Mouse (Mus musculus) layer of hippocampus, postnatal 36 days (tissue): ENCODE measurements around the gene Lrrc41. TPM values are rescaled to one million over a fixed set of nuclear protein-coding genes. Genes with fewer than 3 reads are reported as not detected.

Source experiments
- DNase-seq, 2 experiments: peaks; one replicate each; pipeline ENCODE4 v3.0.0; 2022
- total RNA-seq, 2 experiments: library from RNA; stranded (reverse); gene quantifications; 2 replicates each; pipeline ENCODE4 v1.2.3; 2021

The Lrrc41 gene
- total RNA-seq, 2 experiments from 2014 or later: 40.1 to 42.5 TPM

DNA sequence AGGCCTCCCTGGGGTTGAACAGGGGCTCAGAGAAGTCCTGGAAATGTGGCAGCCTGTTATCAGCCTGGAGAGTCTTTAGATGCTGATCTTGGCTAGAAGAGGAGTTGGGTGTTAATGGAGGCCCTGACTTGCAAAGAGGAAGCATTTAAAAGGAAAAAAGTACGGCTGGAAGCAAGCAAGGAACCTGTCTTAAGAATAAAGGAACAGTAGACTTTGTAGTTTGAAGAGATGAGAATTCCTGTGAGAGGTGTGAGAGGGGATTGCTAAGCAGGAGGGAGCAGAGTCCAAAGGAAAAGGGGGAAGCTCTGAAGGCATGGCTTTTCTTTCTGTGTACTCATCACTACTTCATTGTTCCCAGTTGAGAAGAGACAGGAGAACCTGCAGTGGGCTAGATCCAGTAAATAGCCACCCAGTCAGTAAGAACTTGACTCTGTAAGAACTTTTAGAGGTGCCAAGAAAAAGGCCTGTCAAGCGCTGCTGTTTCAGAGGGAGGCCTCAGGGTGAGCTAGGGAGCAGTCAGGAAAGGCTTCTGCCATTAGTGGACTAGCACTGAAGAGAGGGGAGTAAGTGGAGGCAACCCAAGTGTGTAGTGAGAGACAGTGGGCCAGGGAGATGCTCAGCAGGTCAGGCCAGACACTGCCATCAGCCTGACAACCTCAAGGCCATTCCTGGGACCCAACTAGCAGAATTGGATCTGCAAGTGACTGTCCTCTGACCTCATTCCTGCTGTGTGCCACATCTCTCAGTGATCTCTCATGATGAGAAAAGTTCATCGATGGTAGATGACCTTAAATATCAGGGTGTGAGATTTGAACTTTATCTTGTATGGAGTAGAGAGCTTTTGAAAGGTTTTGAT lies 2.4 kb downstream of the Lrrc41 start:
- DNase-seq: no peak

DNA sequence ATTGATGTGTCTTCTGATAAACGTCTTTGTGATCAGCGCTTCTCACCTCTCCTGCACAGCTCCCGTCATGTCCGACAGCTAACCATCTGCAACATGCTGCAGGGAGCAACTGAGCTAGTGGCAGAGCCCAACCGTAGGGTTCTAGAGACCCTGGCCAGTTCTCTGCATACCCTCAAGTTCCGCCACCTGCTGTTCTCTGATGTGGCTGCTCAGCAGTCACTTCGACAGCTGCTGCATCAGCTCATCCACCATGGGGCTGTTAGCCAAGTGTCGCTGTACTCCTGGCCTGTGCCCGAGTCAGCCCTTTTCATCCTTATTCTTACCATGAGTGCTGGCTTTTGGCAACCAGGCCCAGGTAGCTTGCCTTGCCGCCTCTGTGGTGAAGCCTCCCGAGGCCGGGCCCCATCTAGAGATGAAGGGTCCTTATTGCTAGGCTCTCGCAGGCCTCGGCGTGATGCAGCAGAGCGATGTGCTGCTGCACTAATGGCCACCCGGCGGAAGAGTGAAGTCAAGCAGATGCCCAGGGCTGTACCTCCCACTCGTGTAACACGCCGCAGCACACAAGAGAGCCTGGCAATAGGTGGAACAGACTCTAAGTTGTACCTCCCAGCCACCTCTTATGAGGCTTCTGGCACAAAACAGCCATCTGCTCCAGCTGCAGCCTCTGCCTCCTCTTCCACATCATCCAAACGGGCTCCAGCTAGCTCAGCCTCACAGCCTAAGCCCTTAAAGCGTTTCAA lies 13.6 kb downstream of the Lrrc41 start:
- DNase-seq: no peak

DNA sequence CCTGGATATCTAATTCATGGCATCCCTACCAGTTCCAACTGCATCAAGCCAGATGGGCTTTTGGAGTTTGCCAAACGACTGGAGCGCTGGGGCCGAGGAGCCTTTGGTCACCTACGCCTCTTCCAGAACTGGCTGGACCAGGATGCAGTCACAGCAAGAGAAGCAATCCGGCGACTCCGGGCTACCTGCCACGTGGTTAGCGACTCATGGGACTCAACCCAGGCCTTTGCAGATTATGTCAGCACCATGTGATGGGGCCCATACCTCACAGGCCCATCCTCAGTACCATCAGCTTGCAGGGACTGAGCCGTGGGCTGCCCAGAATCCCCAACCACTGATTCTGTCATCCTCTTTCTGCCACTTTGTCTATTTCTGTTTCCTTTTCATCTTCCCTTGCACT lies 21.2 kb downstream of the Lrrc41 start:
- no peak for DNase-seq

DNA sequence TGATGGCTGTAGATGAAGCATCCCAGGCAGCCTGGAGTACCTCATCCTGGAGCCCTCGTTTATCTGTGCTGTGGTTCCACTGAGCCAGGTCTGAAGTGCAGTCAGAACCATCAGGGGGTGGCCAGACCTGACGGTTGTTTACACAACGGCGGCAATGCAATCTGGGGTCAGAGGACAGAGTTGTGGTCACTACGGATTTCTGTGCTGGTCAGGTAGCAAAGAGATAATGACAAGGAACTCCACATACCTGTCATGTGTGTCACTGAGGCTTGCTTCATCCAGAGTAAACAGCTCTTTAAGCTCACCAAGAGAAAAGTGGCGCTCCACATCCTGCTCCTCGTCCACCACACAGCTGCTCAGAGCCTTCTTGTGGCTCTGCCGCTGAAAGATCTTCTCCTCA lies 22.1 kb downstream of the Lrrc41 start:
- DNase-seq: no peak

DNA sequence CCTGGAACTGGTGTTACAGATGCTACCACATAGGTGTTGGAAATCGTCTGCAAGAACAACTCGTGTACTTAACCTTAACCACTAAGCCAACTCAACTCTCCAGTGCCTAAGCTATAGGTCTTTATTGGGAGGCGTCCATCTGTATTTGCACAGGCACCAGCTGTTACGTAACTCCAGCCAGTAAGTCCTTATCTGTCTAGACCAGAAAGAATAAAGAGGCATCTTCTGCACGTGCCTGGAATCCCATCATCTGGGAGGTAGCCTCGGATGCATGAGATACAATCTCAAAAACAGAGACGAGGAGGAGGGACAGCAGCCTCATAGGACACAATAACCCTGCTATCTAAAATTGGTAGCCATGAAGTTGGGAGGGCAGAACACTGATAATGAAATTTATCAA lies 25.9 kb downstream of the Lrrc41 start:
- no peak for DNase-seq

DNA sequence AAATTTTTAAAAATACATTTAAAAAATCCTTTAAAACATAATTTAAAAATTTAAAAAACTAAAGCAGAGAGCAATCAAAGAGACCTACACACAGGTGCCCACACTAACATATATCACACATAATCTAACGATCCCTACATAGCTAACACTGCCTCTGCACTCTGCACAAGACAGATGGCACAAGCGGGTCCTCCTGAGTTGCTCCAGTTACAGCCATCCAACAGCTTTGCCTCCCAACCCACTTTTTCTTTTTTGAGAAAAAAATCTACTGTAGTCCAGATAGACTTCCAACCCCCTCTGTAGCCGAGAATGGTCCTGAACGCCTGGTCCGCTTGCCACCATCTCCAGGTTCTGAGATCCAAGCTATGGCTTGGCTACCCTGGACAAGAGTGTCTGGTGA lies 30.2 kb downstream of the Lrrc41 start:
- no peak for DNase-seq

DNA sequence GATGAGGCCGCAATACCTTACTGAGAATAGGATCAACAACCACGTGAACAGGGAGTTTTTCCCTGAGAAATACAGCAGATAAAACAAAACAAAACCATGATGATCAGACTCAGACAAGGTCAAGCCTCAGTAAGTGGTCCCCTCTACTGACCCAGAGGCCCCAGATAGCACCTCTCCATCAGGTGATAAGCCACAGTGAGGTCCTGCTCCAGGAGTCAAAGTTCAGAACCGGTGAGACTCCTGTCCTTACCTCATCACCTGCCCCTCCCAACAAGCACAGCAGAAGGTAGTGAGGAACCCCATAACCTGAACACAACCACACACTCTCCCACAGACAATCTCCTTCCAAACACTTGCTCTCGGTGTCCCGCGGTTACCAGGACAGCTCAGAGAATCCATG lies 35.6 kb downstream of the Lrrc41 start:
- no peak for DNase-seq

DNA sequence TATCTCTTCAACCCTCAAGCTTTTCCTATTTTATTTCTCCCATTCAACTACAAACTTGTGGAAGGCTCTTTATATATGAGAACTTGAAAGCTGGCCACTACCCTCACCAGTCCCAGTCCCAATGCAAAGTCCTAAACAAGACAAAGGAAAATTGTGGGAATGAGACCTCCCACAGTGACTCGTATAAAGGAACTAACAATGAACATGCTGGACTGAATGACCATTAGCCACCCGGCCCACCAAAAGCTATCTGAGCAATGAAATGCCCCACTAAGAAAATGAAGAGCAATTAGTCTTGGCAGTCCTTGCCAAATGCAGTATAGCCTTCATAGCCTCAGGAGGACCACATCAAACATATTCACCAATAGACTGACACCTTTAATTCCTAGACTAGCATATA lies 36.4 kb downstream of the Lrrc41 start:
- DNase-seq: no peak

DNA sequence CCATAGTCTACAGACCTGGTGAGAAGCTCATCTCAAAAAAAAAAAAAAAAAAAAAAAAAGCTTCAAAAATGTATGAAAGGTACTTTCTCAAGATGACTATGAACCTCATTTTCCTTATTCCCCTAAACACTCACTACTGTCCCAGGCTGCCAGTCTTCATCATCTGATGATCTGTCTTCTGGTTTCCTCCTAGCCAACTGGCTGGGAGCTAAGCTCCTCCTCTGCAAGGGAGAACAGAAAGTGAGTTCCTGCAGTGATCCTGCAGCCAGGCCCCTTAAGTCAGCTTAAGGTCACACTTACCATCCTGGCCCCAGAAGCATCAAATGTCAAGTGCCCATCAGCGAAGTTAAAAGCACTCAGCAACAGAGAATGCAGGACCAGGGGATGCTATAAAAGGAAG lies 47.7 kb downstream of the Lrrc41 start:
- DNase-seq: no peak

DNA sequence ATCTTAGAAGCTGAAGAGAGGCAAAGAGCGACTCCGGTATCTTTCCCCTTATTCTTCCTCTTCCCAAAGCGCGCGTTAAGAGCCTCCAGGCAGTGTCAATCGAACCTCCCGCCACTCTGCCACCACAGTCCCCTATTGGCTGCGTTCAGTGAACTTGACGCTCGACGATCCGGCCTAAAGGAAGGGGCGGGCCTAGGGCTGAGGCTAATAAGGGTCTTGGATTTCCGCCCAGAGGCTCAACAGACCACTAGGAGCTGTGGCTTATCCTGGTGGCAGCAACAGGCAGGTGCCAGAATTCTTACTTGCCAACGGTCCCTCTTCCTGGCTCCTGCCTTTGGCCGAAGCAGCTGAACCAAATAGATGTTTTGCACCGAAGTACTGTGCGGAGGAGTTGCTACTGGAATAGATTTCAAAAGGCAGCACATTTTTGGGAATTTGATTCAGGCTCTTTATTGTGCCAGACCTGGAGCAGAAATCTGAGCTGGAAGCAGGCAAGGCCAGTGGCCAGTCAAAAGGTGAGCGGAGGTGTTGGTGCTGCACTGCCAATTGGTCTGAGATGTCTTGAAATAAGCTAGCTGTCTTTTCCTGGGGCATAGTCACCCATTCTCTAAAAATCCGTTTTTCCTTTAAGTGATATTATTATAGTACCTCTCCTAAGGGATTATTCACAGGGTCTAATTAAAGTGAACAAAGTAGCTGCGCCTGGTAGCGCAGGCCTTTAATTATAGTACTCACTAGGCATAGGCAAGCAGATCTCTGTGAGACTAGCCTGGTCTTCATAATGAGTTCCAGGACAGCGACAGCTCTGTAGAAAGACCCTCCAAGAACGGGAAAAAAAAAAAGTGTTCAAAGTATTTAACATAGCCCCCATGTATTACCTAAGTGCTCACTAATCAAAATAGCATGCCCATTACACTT lies 48.8 kb downstream of the Lrrc41 start, which contains the start of the genes Rad54l and Pomgnt1:
Rad54l (minus strand) TSS at position 89 of the 918 bp plus-strand sequence.
Pomgnt1 (plus strand) TSS at position 239 of the 918 bp plus-strand sequence.
- DNase-seq: peak; percentile 75 to 78

DNA sequence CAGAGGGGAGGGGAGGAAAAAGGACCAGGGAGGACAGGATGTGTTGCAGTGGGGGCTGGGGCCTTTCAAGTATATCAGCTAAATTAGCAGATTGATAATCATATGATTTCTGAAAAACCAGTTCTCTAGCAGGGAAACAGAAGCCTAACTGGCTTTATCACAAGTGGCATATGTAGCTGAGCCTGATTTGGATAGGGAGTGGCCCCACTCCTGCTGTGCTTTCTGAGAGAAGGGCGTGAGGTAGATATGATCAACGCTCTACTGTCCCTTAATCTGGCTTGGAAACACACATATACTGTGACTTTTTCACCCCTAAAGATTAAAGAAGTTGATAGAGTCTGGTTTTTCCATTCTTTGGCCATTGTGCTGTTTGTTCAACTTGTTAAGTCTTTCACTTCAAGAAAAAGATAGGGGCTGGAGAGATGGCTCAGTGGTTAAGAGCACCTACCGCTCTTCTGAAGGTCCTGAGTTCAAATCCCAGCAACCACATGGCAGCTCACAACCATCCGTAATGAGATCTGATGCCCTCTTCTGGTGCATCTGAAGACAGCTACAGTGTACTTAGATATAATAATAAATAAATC lies 50.8 kb downstream of the Lrrc41 start:
- DNase-seq: no peak

DNA sequence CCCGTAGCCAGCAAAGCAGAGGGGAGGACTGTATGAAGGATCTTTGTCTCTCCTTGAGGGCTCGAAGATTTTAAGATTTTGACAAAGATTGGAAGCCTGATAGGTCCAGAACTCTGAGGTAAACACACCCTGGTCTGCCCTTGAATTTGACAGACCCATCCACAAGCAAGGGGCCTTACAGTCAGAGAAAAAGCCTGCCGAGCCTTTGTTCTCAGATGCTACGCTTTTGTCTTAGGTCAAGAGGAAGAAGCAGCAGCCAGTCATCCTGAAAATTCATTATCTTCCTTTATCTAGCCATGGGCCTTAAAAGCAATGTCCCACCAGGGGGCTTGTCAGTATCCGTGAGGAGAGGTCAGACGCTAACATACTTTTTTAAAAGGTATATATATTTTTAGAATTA lies 52.9 kb downstream of the Lrrc41 start:
- DNase-seq: no peak

DNA sequence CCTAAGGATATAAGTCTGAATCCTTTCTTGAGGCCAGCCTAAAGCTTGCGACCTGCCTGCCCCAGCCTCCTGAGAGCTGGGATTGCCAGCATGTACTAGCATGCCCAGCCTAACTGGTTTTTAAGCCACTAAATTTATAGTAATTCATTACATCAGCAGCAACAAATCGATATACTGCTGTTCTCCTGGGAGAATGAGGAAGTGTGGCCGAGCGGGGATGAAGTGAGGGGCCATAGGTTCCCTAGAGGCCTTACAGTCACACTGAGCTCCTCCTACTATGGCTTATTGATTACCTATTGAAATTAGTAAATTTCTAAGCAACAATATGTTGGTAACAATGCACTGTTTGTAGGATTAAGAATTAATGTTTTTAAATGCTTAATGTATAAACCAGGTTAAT lies 58.1 kb downstream of the Lrrc41 start:
- no peak for DNase-seq

DNA sequence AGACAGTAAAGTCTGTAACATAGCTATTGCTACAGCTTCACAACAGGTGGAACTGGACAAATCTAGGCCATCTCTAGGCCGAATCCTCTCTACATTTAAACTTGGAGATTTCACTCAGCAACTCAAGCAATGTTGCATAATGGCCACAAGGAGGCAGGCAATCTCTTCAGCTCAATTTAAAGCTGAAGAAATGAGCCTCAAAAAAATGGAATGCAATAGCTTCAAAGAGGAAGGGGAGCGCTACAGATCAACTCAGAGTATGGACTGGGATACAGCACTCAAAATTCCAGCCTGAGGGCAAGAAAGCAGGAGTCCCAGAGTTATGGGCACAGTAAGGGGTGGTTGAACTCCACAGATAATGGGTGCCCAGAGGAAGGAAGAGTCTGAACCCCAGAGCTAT lies 59.9 kb downstream of the Lrrc41 start:
- no peak for DNase-seq

DNA sequence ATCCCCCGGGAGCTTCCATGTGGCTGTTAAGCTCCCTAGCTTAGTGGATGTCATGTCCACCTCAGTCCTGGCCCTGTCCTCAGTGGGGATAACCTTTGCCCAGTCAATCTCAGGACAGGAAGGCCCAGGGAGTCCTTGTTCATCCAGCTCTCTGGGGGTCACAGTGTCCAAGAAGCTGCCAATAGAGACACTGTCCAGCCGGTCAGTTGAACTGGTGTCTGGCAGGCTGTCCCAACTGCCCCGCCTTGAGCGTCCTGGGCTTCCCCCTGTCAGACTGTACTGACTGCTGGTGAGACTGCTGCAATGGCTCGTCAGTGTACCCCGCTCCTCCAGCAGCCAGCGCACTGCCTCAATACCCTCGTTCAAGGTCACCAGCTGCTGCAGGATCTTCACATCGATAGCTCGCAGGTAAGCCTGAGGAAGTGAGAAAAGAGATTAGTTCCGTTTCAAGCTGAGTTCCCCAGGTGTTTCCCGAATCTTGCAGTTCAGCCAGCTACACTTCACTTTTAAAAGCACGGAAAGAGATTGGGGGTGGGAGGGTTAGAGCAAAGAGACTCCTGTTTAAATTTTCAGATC lies 62.4 kb downstream of the Lrrc41 start:
- no peak for DNase-seq

DNA sequence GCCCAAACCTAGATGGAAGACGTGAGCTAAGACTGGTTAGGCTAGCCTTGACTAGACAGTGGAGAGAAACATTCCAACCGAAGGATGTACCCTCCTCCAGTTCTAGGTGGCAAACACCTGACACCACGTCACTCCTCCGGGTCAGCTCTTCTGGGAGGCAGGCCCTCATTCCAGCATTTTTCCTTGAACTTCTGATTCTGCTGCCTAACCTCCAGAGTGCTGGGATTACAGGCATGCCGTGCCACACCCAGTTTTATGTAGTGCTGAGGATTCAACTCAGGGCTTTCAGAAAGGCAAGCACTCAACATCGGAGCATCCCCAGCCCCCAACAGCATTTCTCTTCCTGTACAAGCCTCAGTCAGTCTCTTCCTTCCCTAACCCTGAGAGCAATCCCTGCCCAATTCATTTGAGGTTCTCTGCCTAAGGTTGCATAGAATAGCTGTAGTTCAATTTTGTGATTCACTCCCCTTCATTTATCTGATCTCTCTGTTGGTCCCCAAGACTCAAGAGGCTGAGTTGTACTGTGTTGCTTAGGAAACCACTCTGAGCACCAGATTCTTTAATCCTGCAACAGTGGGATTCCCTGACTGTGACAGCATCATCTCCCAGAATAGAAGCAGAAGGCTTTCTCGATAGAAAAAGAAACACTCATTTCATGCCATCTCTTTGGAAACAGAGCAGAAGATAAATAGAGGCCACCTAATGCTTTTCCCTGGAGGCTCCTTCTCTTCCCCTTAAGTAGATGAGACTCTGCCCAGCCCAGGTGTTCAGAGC lies 65.9 kb downstream of the Lrrc41 start:
- DNase-seq: no peak

DNA sequence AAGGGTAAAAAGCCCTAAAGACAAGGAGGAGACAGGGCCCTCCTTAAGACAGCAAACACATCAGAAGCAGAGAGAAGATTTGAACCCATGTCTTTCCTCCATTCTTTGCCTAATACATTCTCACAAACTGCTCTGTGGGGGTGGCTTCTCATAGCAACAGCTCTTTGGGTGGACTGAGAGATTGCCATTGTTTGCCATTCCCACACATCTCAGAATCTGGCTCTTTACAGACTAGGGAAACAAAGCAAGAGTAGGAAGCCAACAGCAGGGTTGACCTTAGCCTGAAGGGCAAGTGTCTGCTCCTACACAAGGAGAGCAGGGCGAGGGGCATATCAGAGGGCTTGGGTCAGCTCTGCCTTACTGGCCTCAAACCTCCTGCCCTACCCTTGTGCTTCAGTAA lies 66.7 kb downstream of the Lrrc41 start:
- no peak for DNase-seq

DNA sequence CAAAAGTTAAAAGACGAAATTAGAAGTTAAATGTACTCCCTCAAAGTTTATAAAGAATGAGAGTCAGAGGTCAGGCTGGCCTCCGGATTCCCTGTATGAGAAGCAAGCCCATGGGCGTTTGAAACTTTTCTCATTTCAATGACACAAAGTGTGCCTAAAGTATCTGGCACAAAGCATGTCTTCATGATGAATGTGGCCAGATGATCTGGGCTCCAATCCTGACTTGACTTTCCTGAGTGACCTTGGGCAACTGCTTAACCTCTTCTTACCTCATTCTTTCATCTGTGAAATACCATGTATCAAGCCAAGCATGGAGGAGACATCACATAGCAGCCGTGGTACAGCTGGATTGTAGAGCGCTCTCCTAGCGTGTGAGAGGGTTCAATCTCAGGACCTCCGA lies 67.2 kb downstream of the Lrrc41 start:
- no peak for DNase-seq

DNA sequence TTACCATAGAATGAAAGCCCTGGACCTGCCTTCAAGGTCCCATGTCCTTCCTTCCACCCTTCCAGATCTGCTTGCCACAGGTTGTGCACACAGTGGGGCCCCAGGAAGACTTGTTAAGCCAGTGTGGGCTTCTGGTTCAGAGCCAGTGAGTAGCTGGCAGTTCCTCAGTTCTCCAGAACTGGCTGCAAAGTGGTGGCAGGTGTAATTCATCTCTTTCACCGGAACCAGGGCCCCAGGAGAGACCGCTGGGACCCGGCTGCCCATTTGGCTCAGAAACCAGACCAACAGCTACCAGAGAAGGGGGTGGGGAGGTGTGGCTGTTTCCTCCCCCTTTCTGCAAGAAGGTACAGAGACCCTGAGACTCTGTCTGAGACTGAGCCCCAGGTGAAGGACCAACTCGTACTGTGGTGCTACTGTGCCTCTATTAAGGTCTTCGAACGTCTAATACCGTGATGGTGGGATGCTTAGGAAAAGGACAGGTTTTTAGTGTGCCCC lies 68.3 kb downstream of the Lrrc41 start:
- no peak for DNase-seq

DNA sequence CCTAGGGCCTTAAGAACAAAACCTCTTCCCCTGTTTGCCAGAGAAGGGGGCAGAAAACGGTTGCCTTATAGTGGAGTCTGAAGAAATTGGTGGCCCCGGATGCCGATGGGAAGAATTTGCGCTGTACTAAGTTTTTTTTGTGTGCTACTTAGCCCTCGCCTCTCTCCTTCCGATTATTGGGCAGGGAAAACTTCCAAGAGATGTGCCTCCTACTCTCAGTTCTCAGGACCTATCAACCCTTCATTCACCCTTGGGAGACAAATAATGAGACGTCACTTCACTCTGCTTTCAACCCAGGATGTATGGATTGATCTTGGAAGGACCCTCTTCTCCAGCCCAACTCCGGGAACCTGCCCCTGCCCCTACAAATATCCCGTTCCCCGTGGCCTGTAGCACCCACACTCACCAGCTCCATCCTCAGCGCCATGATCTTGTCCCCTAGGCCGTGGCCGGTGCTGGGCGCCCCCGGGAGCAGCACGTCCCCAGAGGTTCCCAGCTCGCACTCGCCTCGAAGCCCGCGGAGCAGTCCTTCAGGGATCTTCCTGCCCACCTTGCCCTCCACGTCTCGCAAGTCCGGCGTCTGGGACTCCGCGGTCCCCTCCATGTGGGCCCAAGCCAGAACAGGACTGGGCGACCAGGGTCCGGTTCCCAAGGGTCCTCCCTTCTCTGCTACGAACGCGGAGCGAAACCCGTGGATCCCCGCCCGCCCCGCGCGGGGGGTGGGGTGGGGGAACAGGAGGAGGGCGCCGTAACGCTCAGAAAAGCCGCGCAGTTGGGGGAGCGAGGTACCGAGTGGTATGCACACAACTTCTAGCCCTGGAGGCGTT lies 69.0 kb downstream of the Lrrc41 start:
- peak; percentile 74 to 76 for DNase-seq
